Mouse (Mus musculus) limb, embryonic 15.5 days (tissue): ENCODE measurements around the gene Dedd2. TPM values are rescaled to one million over a fixed set of nuclear protein-coding genes. Genes with fewer than 3 reads are reported as not detected.
A peak's percentile ranks its signal among the peaks of the same experiment; 100 is the strongest.

Experiments used
- ATAC-seq: fragments of 200-750 bp; cut with Nextera tagmentation; 2 replicates; pipeline ENCODE4 v1.8.0; 2017; ENCODE audit warnings: low read depth, moderate TSS enrichment; ENCODE audit not compliant: insufficient number of reproducible peaks, low FRiP score, low TSS enrichment
- H3K27ac ChIP-seq: fragments of 300-500 bp; sonication (generic); 2 replicates; pipeline ENCODE4 v1.5.1; 2015; ENCODE audit warnings: moderate library complexity, mild to moderate bottlenecking, inconsistent platforms
- H3K27me3 ChIP-seq: fragments of 300-500 bp; sonication (generic); 2 replicates; pipeline ENCODE4 v1.6.1; 2015; ENCODE audit warnings: inconsistent platforms
- H3K36me3 ChIP-seq: fragments of 300-500 bp; sonication (generic); 2 replicates; pipeline ENCODE4 v1.6.1; 2015; ENCODE audit warnings: inconsistent platforms
- H3K4me1 ChIP-seq: fragments of 300-500 bp; sonication (generic); 2 replicates; pipeline ENCODE4 v1.6.1; 2015; ENCODE audit warnings: inconsistent platforms
- H3K4me2 ChIP-seq: fragments of 300-500 bp; sonication (generic); 2 replicates; pipeline ENCODE4 v1.6.1; 2015; ENCODE audit warnings: mild to moderate bottlenecking, inconsistent platforms
- H3K4me3 ChIP-seq: fragments of 300-500 bp; sonication (generic); 2 replicates; pipeline ENCODE4 v1.5.1; 2015; ENCODE audit warnings: mild to moderate bottlenecking, inconsistent platforms
- H3K9ac ChIP-seq: fragments of 300-500 bp; sonication (generic); 2 replicates; pipeline ENCODE4 v1.6.1; 2015; ENCODE audit warnings: inconsistent platforms
- H3K9me3 ChIP-seq: fragments of 300-500 bp; sonication (generic); 2 replicates; pipeline ENCODE4 v1.6.1; 2016; ENCODE audit warnings: inconsistent platforms
- WGBS: fragments of 180-500 bp; shearing (Covaris S2); methylation state at CpG from one replicate; pipeline ENCODE4 v1.1.7; 2015; 5-methylcytosine and 5-hydroxymethylcytosine counted together
- polyA plus RNA-seq: library from polyadenylated mRNA; unstranded; fragments of >200 nt; fragmentation: Nextera tagmentation; extraction: Ambion mirVana; gene quantifications from 2 replicates; pipeline ENCODE4 v1.2.1, GENCODE M21; 2015

The Dedd2 gene
- polyA plus RNA-seq, 1 experiment from 2014 or later = 12.2 TPM

DNA sequence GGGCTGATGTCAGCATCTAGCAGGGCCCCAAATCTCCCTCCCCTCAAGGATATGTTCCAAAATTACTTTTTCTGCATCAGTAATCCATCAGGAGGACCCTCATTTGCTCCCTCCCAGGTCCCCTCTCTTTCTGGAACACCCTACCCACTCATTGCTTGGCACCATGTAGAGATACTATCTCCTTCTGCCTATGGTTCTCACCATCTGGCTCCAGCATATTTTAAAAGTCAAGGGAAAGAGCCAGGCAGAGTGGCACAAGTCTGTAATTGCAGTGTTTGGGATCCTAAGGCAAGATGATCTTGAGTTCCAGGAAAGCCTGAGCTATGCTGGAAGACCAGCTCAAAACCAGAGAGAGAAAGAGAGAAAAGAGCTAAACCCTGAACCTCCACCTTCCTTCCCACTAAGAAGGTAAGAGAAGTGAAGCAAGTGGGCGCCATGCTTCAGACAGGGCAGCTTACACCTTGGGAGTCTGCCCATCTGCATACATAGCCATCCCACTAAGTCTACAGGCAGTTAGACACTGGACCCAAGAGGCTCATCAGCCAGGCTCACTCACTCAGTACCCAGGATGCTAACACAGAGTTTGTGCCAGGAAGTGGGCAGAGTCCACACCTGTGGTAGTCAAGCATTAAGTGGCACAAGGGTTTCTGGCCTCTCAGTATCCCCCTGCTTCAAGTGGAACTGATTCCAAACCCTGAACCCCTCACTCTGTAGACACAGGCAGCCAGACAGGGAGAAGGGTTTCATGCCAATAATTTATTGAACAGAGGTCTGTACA is 7.3 kb upstream of the Dedd2 start:
- Histone ChIP-seq H3K9me3 (no peaks in the 10 kb centered on the region), H3K27me3 (no peaks in the 10 kb centered on the region), H3K27ac (no peak overlapping the region), H3K36me3 (peaks cover 95% of the 10 kb centered on the region), H3K4me1 (peaks cover 3% of the 10 kb centered on the region), H3K4me3 (no peak overlapping the region), H3K4me2 (no peak overlapping the region), H3K9ac (no peak overlapping the region)
- no peak for ATAC-seq
- WGBS = 100% methylated on average over 1 of the region's 1 CpGs

GRCm38 (mm10) chr7:25222275-25222967 is 2.0 kb upstream of the Dedd2 start:
- Histone ChIP-seq H3K9ac (peak overlapping the region; percentile 75), H3K27me3 (no peaks in the 10 kb centered on the region), H3K36me3 (peaks cover 44% of the 10 kb centered on the region), H3K4me1 (peaks cover 40% of the 10 kb centered on the region), H3K4me3 (peak overlapping the region; percentile 59), H3K27ac (peak overlapping the region; percentile 95; the same call in 1 of the 2 replicates), H3K9me3 (no peaks in the 10 kb centered on the region), H3K4me2 (peak overlapping the region; percentile 92)
- 88% methylated on average over 10 of the region's 10 CpGs for WGBS
- ATAC-seq = no peak

DNA sequence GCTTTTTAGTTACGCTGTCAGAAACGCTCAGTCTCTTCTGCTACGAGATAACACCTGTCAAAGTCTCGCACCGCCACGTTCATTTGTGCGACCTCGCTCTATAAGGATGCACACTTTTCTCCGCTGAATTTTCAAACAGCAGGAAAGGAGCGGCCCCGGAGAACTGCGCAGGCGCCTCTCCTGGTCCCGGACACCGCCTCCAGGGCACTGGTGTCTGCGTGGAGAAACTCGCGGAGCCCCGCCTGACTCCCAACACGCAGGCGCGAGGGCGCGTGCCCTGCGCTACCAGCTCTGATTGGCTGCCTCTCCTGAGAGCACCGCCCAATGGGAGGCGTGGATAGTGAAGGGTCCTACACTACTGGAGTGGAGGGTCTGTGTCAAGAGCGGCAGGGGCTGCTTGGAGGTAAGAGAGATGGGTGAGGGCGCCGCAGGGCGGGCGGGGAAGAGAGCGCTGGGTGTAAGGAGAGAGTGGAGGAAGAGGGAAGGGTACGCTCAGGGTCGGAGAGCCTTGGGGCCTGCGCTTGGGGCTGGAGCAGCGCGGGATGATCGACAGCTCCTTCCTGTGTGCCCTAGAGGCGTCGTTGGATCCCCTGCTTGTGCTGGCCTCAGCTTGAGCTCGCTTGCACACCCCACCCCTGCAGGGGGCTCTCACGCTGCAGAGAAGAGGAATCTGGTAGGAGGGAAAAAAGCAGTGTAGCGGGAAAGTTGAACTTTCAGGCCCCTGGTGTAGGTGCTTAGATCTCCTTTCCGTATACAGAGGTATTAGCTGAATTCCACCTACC is 878 bp upstream of the Dedd2 start, which contains the start of gene Zfp526:
Gene Zfp526 (plus strand): TSS at position 324 of the 782 bp plus-strand sequence.
- Histone ChIP-seq H3K4me3 (peak within 1 kb of the TSS; percentile 59), H3K4me1 (peaks cover 41% of the 10 kb centered on the region), H3K27ac (peak within 1 kb of the TSS; percentile 95), H3K9ac (peak within 1 kb of the TSS; percentile 75), H3K36me3 (peaks cover 35% of the 10 kb centered on the region), H3K9me3 (no peaks in the 10 kb centered on the region), H3K4me2 (peak within 1 kb of the TSS; percentile 92), H3K27me3 (no peaks in the 10 kb centered on the region)
- WGBS = under 1% methylated on average over 44 of the region's 45 CpGs
- ATAC-seq = peak; percentile 97

GRCm38 (mm10) chr7:25219756-25220456 is 509 bp downstream of the Dedd2 start:
- H3K27ac ChIP-seq = peak overlapping the region; percentile 95
- WGBS = 2% methylated on average over 31 of the region's 31 CpGs
- ATAC-seq = peak; percentile 67
- peaks cover 41% of the 10 kb centered on the region for H3K4me1 ChIP-seq
- peak overlapping the region; percentile 92 for H3K4me2 ChIP-seq
- H3K4me3 ChIP-seq = peak overlapping the region; percentile 59
- H3K36me3 ChIP-seq = peaks cover 21% of the 10 kb centered on the region
- peak overlapping the region; percentile 66 for H3K9ac ChIP-seq
- H3K27me3 ChIP-seq = no peaks in the 10 kb centered on the region
- H3K9me3 ChIP-seq = no peaks in the 10 kb centered on the region

GRCm38 (mm10) chr7:25219416-25219750 is 1.0 kb downstream of the Dedd2 start:
- H3K4me3 ChIP-seq = peak overlapping the region; percentile 59
- H3K36me3 ChIP-seq = peaks cover 16% of the 10 kb centered on the region
- ATAC-seq = peak; percentile 3; the same call in 1 of the 2 replicates
- WGBS = under 1% methylated on average over 16 of the region's 16 CpGs
- H3K9me3 ChIP-seq = no peaks in the 10 kb centered on the region
- peak overlapping the region; percentile 84 for H3K27ac ChIP-seq
- H3K27me3 ChIP-seq = no peaks in the 10 kb centered on the region
- H3K4me2 ChIP-seq = peak overlapping the region; percentile 92
- peak overlapping the region; percentile 66 for H3K9ac ChIP-seq
- H3K4me1 ChIP-seq = peaks cover 41% of the 10 kb centered on the region

GRCm38 (mm10) chr7:25218705-25219415 is 1.6 kb downstream of the Dedd2 start:
- H3K27me3 ChIP-seq = no peaks in the 10 kb centered on the region
- under 1% methylated on average over 52 of the region's 53 CpGs for whole genome bisulfite sequencing
- H3K4me3 ChIP-seq = peak overlapping the region; percentile 59
- H3K27ac ChIP-seq = peak overlapping the region; percentile 84
- peaks cover 15% of the 10 kb centered on the region for H3K36me3 ChIP-seq
- H3K9me3 ChIP-seq = no peaks in the 10 kb centered on the region
- ATAC-seq = no peak
- H3K4me1 ChIP-seq = peaks cover 41% of the 10 kb centered on the region
- peak overlapping the region; percentile 66 for H3K9ac ChIP-seq
- peak overlapping the region; percentile 92 for H3K4me2 ChIP-seq

DNA sequence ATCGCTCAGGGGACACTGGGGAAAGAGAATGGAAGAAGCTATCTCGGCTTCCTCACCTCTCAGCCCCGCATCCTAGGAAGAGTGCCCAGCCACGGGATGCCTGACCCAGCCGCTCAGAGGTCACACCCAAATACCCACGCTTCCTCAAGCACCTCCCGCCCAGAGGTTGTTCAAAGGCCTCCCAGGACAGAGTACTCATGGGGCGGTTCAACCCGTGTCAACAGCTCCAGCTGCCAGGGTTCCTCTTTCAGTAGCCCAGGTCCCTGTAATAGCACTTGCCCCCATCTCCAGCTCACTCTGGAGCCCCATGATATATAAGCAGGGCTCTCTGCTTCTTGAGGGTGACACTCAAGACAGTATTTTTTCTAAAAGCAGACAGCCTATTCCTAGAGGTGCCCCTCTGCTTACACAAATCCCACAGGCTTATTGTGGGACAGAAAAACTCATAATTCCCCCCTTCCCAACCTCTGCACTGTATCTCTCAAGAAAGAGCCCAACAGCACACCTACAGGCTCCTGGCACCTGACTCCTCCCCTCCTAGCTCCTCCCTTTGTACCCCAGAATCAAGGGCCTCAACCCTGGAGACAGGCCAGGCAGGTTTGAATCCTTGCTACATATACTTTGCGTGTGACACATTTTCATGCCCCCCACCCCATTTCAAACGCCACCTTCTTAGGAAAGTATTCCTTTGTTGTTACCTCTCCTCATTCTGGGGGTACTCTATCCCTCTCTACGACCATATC is 2.6 kb downstream of the Dedd2 start:
- H3K4me3 ChIP-seq = peak overlapping the region; percentile 59
- ATAC-seq = no peak

DNA sequence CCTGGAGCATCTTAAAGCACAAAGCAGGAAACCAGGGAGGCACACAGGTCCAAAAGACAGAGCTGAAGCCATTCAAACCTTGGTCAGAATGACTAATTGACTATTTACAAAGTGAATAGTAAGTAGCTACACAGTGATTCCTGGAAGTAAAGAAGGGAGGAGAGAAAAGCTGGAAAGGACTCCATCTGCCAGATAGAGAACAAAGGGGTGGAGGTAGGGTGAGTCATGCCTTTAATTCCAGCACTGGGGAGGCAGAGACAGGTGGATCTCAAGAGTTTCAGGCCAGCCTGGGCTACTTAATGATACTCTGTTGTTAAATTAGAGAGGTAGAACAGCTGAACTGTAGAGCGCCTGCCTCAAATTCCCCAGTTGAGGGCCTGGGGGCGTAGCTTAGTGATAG is 6.2 kb downstream of the Dedd2 start:
- no peak for ATAC-seq
- H3K27me3 ChIP-seq = no peaks in the 10 kb centered on the region
- H3K4me2 ChIP-seq = no peak overlapping the region
- no peaks in the 10 kb centered on the region for H3K9me3 ChIP-seq
- H3K36me3 ChIP-seq = peaks cover 31% of the 10 kb centered on the region
- H3K27ac ChIP-seq = no peak overlapping the region
- H3K9ac ChIP-seq = no peak overlapping the region
- H3K4me1 ChIP-seq = peaks cover 17% of the 10 kb centered on the region
- no peak overlapping the region for H3K4me3 ChIP-seq
- 84% methylated on average over 2 of the region's 2 CpGs for WGBS

More for the DNA sequence above, 2.6 kb downstream of the Dedd2 start:
- H3K36me3 ChIP-seq = peaks cover 7% of the 10 kb centered on the region
- H3K9ac ChIP-seq = no peak overlapping the region
- H3K27ac ChIP-seq = 0 out of 2 replicates have a peak overlapping the region, but pooled peaks have one; percentile 84
- H3K4me1 ChIP-seq = peaks cover 41% of the 10 kb centered on the region
- no peaks in the 10 kb centered on the region for H3K27me3 ChIP-seq
- WGBS = 64% methylated on average over 12 of the region's 12 CpGs
- peak overlapping the region; percentile 92; the same call in 1 of the 2 replicates for H3K4me2 ChIP-seq
- H3K9me3 ChIP-seq = no peaks in the 10 kb centered on the region

- no peak overlapping the region for H3K4me2 ChIP-seq
Measured at GRCm38 (mm10) chr7:25213099-25213498, 7.3 kb downstream of the Dedd2 start.

DNA sequence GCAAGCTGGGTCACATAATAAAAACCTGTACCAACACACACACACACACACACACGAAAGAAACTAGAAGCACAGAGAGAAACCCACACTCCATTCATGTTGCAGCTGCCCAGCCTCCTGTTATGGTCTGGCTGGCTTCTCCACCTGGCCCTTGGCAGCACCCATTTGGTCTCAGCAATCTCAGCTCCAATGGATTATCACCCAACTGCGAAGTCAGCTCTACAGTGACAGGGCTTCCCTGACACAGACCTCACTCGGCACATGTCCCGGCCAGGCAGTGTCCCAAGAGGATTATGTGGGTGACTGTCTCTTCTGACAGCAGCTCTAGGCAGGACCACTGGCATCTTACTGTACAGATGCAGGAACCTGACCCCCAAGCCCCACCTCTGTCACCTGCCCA is 9.9 kb downstream of the Dedd2 start:
- H3K9ac ChIP-seq = no peak overlapping the region
- H3K4me1 ChIP-seq = no peaks in the 10 kb centered on the region
- ATAC-seq = no peak
- no peak overlapping the region for H3K4me2 ChIP-seq
- no peaks in the 10 kb centered on the region for H3K27me3 ChIP-seq
- H3K36me3 ChIP-seq = peaks cover 55% of the 10 kb centered on the region
- H3K9me3 ChIP-seq = no peaks in the 10 kb centered on the region
- WGBS = 80% methylated on average over 4 of the region's 4 CpGs
- H3K27ac ChIP-seq = no peak overlapping the region
- H3K4me3 ChIP-seq = no peak overlapping the region

More at GRCm38 (mm10) chr7:25213099-25213498, 7.3 kb downstream of the Dedd2 start:
- 73% methylated on average over 3 of the region's 3 CpGs for WGBS
- Histone ChIP-seq H3K9me3 (no peaks in the 10 kb centered on the region), H3K9ac (no peak overlapping the region), H3K36me3 (peaks cover 41% of the 10 kb centered on the region), H3K4me3 (no peak overlapping the region), H3K4me1 (peaks cover 7% of the 10 kb centered on the region; the same call in 1 of the 2 replicates), H3K27ac (no peak overlapping the region), H3K27me3 (no peaks in the 10 kb centered on the region)
- no peak for ATAC-seq
